In genomic region chr14:29720334-29720911, GRCm38 (mm10) we compare ENCODE assay signal across 10 mouse cellular contexts. TPM values are rescaled to one million over a fixed set of nuclear protein-coding genes. Genes with fewer than 3 reads are reported as not detected.
DNase-seq lines count a peak whose midpoint lies in the region; ATAC-seq lines count a peak whose summit lies in the region.
"Had no signal": no experiment of that assay in that cellular context is flagged by ENCODE, and none has a peak within 500 bp of the region (broad histone marks: within the 10 kb centered on the region; RNA-seq: fewer than 3 reads in every experiment).

No protein-coding gene starts in this region.

- no peak overlapping the region for H3K27ac ChIP-seq in kidney, embryonic 16.5 days (ENCODE audit: low read length)
- H3K27ac ChIP-seq in forebrain, embryonic 16.5 days (ENCODE audit: low read length): peak overlapping the region; percentile 25; the same call in 1 of the 2 replicates
- peak overlapping the region; percentile 86 for H3K27ac ChIP-seq in midbrain, embryonic 13.5 days

- 6% methylated on average over 17 of the region's 17 CpGs for WGBS in kidney, embryonic 16.5 days
- WGBS in forebrain, embryonic 16.5 days: 5% methylated on average over 17 of the region's 17 CpGs
- 2% methylated on average over 17 of the region's 17 CpGs for WGBS in midbrain, embryonic 13.5 days

- peaks cover 17% of the 10 kb centered on the region for H3K4me1 ChIP-seq in kidney, embryonic 16.5 days (ENCODE audit: insufficient read depth, low read length)
- peaks cover 34% of the 10 kb centered on the region for H3K4me1 ChIP-seq in forebrain, embryonic 16.5 days (replicated peaks; ENCODE audit: control insufficient read depth, insufficient read depth, low read length)
- peaks cover 35% of the 10 kb centered on the region for H3K4me1 ChIP-seq in midbrain, embryonic 13.5 days (replicated peaks)

- no peak overlapping the region for H3K9ac ChIP-seq in kidney, embryonic 16.5 days (replicated peaks; ENCODE audit: low read length)
- peak overlapping the region; percentile 34; the same call in 1 of the 2 replicates for H3K9ac ChIP-seq in forebrain, embryonic 16.5 days (replicated peaks; ENCODE audit: low read depth, low read length)
- H3K9ac ChIP-seq in midbrain, embryonic 13.5 days (replicated peaks): peak overlapping the region; percentile 83

- no peaks in the 10 kb centered on the region for H3K9me3 ChIP-seq in kidney, embryonic 16.5 days (ENCODE audit: low read length)
- H3K9me3 ChIP-seq in forebrain, embryonic 16.5 days (ENCODE audit: control insufficient read depth, low read length): no peaks in the 10 kb centered on the region
- H3K9me3 ChIP-seq in midbrain, embryonic 13.5 days: no peaks in the 10 kb centered on the region

- DNase-seq in kidney, adult 18-20 months: no peak
- peak; percentile 17 for DNase-seq in embryo, embryonic 9.5 days (ENCODE audit: extremely low spot score)
- DNase-seq in layer of hippocampus, adult 11-12 months (ENCODE audit: low spot score): no peak
- DNase-seq in thymus, postnatal 4 days: no peak
- no peak for DNase-seq in kidney, postnatal 4 days
- DNase-seq: lung, adult 2 months; right cerebral cortex, postnatal 4 days had no signal

- ATAC-seq in kidney, embryonic 16.5 days (ENCODE audit: low FRiP score, low TSS enrichment): no peak
- ATAC-seq in forebrain, embryonic 16.5 days: no peak
- no peak for ATAC-seq in midbrain, embryonic 13.5 days

- peak overlapping the region; percentile 100 for H3K4me2 ChIP-seq in kidney, embryonic 16.5 days (replicated peaks; ENCODE audit: low read depth, low read length)
- peak overlapping the region; percentile 98 for H3K4me2 ChIP-seq in forebrain, embryonic 16.5 days (ENCODE audit: low read length)
- peak overlapping the region; percentile 99 for H3K4me2 ChIP-seq in midbrain, embryonic 13.5 days (replicated peaks)

- peaks cover 66% of the 10 kb centered on the region for H3K27me3 ChIP-seq in kidney, embryonic 16.5 days (ENCODE audit: insufficient read depth, low read length)
- H3K27me3 ChIP-seq in forebrain, embryonic 16.5 days (replicated peaks; ENCODE audit: control insufficient read depth, insufficient read depth, low read length): peaks cover 6% of the 10 kb centered on the region
- H3K27me3 ChIP-seq in midbrain, embryonic 13.5 days: peaks cover 59% of the 10 kb centered on the region

- H3K36me3 ChIP-seq in kidney, embryonic 16.5 days (ENCODE audit: insufficient read depth, low read length): no peaks in the 10 kb centered on the region
- H3K36me3 ChIP-seq in forebrain, embryonic 16.5 days (ENCODE audit: control insufficient read depth, insufficient read depth): no peaks in the 10 kb centered on the region
- no peaks in the 10 kb centered on the region for H3K36me3 ChIP-seq in midbrain, embryonic 13.5 days

- peak overlapping the region; percentile 70; the same call in 1 of the 2 replicates for H3K4me3 ChIP-seq in kidney, embryonic 16.5 days (ENCODE audit: low read length)
- H3K4me3 ChIP-seq in forebrain, embryonic 16.5 days (replicated peaks; ENCODE audit: low read length): peak overlapping the region; percentile 83
- H3K4me3 ChIP-seq in midbrain, embryonic 13.5 days (replicated peaks): peak overlapping the region; percentile 67

RNA-seq across cellular contexts. Expression of gene Cacna2d3, which starts 1.2 kb away (rescaled TPM):
- polyA plus RNA-seq in kidney, embryonic 16.5 days (2015; fragmentation: Nextera tagmentation; extraction: Ambion mirVana): 2.0 and 2.8 TPM in 2 replicates
- polyA plus RNA-seq in forebrain, embryonic 16.5 days (2015; fragmentation: Nextera tagmentation; extraction: Ambion mirVana): 23.5 and 34.0 TPM in 2 replicates
- polyA plus RNA-seq in midbrain, embryonic 13.5 days (2015; fragmentation: Nextera tagmentation; extraction: Ambion mirVana): 28.6 and 35.6 TPM in 2 replicates
